Mouse (Mus musculus) adrenal gland, postnatal 4 days (tissue): Measurements from ENCODE around the gene Scgb2a2. TPM values are rescaled to one million over a fixed set of nuclear protein-coding genes. Genes with fewer than 3 reads are reported as not detected.
A peak's percentile ranks its signal among the peaks of the same experiment; 100 is the strongest.
"Not testable (repeated sequence)": the region's sequence is repeated elsewhere in the genome, so short reads cannot be mapped to it uniquely, and the experiment has no call there.

Experiments used
- DNase-seq, 2 experiments: peaks; one replicate each; pipeline ENCODE4 v3.0.0; 2021 to 2022; ENCODE audit warnings: low spot score in 2 of 2, mixed read lengths in 2 of 2
- long read RNA-seq, 2 experiments: library from polyadenylated mRNA; stranded (forward); transcript quantifications; one replicate each; pipeline ENCODE4 v2.0.0; 2021
- microRNA-seq: library from miRNA; unstranded; fragments of <30 nt; microRNA quantifications from one replicate; pipeline ENCODE4 v1.2.0, GENCODE M21; 2021
- total RNA-seq, 2 experiments: library from RNA; stranded (reverse); gene quantifications; 2 replicates each; pipeline ENCODE4 v1.2.3; 2021

The Scgb2a2 gene
- total RNA-seq, result not detected
- long read RNA-seq, experiment 1, result 0 reads
- long read RNA-seq, experiment 2, result 0 reads

DNA sequence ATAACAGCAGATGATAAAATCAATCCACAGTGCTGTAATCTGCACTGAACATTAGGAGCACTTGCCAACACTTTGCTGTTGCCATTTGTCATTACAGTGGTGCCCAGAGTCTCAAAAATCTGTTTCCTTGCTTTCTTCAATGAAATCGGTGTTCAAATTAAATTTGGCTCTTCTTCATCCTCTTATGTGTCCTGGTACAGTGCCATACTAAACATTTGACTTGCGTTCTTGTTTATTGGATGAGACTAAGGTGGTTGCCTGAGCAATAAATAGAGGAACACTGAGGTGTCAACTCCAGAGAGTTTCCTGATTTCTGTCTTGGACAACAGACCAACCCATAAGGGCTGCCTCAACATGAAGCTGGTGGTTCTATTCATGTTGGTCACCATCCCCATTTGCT lies at the start of gene Scgb2a2:
Scgb2a2 (plus strand) TSS at position 301 of the 400 bp plus-strand sequence.
- DNase-seq, result no peak

DNA sequence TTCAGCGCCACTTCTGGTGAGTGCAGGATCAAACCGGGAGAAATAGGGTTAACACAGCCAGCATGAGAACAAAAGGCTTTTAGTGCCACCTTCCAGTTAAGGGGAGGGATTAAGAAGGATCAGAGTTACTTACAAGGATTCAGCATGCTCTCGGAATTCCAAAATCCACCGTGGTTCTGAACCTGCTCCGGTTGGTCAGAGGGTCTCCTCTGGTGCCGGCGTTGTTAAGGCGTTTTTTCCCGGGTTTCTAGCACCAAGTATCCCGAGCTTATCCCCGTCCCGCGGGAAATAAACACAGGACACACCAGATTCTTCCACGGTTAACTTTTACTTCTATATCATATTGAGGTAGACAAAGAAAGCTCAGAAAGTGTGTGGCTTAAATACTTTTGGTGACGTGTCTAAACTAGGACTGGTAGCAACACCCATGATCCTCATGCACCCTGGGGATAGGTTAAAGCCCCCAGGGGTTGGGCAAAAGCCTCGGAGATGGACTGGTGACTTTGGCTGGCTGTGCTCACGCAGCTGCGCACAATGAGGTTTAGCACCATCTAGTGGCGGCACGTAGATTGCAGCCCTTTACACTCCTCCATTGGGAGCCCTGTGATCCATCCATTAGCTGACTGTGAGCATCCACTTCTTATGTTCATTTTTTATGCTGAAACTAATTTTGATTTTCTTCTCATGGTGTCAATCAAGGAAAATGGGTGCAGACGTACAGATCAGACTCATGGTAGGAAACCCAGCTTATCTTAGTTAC lies 10.6 kb upstream of the Scgb2a2 start:
- not testable (repeated sequence) for DNase-seq

- no peak for DNase-seq
Measured at GRCm38 (mm10) chr19:9837341-9837715, 10.0 kb upstream of the Scgb2a2 start.

GRCm38 (mm10) chr19:9849368-9850075 lies 2.2 kb downstream of the Scgb2a2 start:
- not testable (repeated sequence) for DNase-seq

- DNase-seq, result not testable (repeated sequence)
Measured at GRCm38 (mm10) chr19:9860821-9861220, 13.5 kb downstream of the Scgb2a2 start.

- no peak for DNase-seq
Measured at GRCm38 (mm10) chr19:9864856-9865255, 17.5 kb downstream of the Scgb2a2 start.

DNA sequence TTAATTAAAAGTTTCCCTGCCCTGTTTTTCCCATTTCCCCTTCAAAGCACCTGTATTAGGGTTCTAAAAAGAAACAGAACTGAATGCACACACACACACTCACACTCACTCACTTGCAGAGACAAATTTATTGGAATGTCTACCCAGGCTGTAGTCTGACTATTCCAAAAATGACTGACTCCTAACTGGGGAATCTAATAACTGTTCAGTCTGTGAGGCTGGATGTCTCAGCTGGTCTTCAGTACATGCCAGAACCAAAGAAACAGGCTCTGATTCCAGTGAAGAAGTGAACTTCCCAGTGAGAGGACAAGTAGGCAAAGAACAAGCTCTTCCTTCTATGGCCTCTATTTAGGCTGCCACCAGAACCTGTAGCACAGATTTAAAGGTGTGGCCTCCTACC lies 18.1 kb downstream of the Scgb2a2 start:
- no peak for DNase-seq

DNA sequence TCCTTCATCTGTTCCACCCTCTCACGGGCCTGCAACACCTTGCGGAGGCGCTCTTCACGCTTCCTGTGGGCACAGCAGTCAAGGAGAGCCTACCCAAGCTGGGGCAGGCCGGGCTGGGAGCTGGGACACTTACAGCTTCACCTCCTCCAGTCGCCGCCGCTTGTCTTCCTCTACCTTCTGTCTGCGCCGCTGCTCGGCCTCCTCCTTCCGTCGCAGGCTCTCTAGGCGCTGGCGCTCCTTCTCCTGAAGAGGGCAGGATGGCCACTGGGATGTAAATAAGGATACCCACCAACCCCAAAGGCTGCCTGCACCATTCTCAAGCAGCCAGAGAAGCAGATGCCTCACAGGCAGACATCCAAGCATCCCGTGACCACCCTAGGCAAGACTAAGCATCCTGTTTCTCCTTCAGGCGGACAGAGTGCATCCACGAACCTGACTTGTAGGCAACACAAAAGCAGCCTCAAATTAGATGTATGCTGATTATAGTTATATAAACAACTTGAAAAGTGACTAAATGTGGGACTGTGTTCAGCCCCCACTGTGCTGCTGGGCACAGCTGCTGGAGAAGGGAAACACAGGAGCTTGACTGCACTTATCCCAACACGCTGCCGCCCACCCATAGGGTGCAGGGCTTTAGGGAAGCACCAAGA lies 30.9 kb downstream of the Scgb2a2 start:
- DNase-seq, result no peak

DNA sequence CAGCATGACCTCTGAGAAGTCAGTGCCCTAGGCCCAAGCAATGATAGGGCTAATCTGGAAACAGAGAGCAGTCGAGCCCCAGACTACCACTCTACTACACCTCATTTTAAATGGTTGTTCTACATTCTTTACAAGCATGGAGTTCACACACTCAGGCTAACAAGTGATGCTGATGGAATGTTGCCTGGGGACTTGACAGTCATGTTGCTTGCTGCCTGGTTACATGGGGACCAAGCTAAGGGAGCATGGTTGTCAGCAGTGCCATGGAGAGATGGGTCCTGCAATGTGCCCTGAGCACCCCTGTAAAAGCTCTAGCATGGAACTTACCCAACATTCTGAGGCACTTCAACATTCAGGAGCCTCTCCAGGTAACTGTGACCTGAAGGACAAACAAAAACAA lies 39.0 kb downstream of the Scgb2a2 start:
- DNase-seq, result no peak

DNA sequence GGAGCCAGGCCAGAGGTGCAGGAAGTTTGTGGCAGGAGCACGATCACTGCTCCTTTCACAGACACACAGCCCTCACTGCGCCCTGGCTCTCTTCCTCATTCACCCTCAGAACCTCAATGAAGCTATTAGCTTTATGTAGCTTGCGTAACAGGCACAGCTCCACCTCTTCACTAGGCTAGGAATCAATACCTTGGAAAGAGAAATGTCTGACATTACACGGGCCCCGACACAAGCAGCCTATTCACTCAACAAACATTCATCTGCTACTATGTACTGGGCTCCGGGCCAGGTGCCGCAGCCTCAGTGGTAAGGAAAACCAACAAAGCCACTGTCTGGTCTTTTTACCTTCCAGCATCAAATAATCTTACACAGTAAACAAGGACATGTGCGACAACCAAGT lies 39.4 kb downstream of the Scgb2a2 start:
- no peak for DNase-seq

DNA sequence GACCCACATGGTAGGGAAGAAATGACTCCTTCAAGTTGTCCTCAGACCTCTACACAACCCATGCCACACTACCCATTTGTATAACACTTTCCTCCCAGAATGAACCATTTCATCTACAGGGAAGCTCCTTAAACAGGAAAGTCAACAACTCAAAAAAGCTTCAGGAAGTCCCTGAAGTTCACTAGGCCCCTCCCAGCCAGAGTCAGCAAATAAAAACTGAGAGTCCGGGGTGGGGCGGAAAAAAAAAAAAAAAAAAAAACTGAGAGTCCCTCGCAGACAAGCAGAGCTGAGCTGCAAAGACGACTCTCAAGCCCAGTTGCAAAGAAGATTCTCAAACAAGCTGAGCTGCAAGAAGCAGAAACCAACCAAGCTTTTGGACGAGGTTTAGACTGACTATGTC lies 48.7 kb downstream of the Scgb2a2 start:
- DNase-seq, result no peak

DNA sequence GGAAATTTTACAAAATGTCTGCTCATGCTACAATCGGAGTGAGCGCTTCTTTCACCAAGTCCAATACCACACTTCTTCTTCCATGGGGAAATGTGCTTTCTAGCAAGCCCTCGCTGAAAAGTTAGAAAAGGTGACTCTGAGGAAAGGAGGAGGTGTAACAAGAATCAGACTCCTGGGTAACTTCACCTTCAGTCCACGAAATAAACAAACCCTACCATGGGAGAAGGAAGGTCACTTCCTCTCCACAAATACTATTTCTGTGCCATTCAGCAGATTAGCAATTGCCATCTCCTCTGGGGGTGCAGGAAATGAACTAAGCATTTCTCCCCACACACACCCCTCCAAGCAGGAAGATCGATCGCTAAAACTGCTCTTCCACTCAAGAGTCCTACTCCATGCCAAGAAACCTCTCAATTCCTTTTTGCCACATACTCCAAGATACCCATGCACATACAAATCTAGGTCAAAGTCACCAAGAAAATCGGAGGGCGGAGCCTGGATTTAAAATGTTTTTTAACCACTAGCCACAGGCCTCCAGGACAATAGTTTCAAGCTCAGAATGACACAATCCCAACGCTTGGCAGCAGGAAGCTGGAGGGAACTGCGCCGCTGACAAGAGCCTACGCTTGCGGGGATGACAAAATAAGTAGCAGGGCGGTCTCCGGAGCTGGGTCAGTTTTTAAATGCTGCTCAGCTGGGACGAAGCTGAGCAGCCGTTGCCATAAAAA lies 51.1 kb downstream of the Scgb2a2 start:
- no peak for DNase-seq

- peak; percentile 58 to 81 for DNase-seq
Measured at GRCm38 (mm10) chr19:9899072-9899779, 51.9 kb downstream of the Scgb2a2 start, which contains the start of gene Incenp. Gene Incenp (minus strand): TSS chr19:9899551.

DNA sequence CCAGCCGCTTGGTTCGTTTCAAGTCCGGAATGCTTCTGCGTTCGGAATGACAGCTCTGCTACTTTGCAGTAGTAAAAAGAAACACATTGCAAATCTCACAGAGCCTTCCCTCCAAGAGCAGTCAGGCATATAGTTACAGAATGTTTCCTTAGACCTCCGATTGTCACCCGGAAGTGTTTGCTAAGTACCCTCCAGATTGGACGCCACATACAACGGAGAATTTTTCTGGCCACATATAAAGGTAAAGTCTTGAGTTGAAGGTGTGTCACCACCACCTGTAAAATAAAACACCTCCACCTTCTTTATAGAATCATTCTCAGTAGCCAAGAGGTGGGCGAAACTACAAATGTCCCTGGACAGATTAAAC lies 52.4 kb downstream of the Scgb2a2 start:
- DNase-seq, result no peak

DNA sequence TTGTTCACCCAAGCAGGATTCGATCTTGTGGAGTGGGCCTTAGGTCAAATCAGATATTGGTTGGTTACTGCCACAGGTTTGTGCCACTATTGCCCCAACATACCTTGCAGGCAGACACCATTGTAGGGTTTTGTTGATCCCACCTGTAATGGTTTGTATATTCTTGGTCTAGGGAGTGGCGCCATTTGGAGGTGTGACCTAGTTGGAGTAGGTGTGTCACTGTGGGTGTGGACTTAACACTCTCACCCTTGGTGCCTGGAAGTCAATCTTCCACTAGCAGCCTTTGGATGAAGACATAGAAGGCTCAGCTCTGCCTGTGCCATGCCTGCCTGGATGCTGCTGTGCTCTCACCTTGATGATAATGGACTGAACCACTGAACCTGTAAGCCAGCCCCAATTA lies 53.3 kb downstream of the Scgb2a2 start:
- DNase-seq, result not testable (repeated sequence)

Small RNAs within 50 kb of the gene (microRNA-seq; reads per million reads assigned to microRNA genes)
- gene Gm22369, result not detected

Other genes starting within 250 kb of the Scgb2a2 start
- gene Incenp, start 52.0 kb downstream of the Scgb2a2 start, total RNA-seq, result 10 to 100 TPM; 69.3 to 69.9 TPM
- gene Fth1, start 133.0 kb downstream of the Scgb2a2 start, total RNA-seq, result 1,000 to 10,000 TPM; 1,555 to 1,573 TPM
- gene Best1, start 154.1 kb downstream of the Scgb2a2 start, total RNA-seq, result 1 to 10 TPM in 1 of 2 experiments, under 1 TPM in 1; 0.71 to 2.2 TPM
- 10 to 100 TPM; 21.8 to 23.9 TPM for gene Rab3il1, start 154.1 kb downstream of the Scgb2a2 start, total RNA-seq
- gene Fads3, start 194.0 kb downstream of the Scgb2a2 start, total RNA-seq, result 10 to 100 TPM; 12.2 to 19.3 TPM